Mouse (Mus musculus) thymus, adult 2 months (tissue): ENCODE results near the gene Zfp334. TPM values are rescaled to one million over a fixed set of nuclear protein-coding genes. Genes with fewer than 3 reads are reported as not detected.

Experiments used
- DNase-seq: peaks from one replicate; pipeline ENCODE4 v3.0.0; 2021
- H3K27ac ChIP-seq: fragments of 200-500 bp; 2 replicates; pipeline ENCODE4 v1.5.1; 2012; ENCODE audit warnings: low read length, control low read depth; ENCODE audit not compliant: control insufficient read depth, insufficient read depth
- H3K27me3 ChIP-seq: fragments of 200-500 bp; 2 replicates; pipeline ENCODE4 v1.6.1; 2012; ENCODE audit warnings: mild to moderate bottlenecking, low read length, moderate library complexity, mixed read lengths; ENCODE audit not compliant: control insufficient read depth, insufficient read depth
- H3K36me3 ChIP-seq: fragments of 200-500 bp; 2 replicates; pipeline ENCODE4 v1.6.1; 2012; ENCODE audit warnings: mild to moderate bottlenecking, low read length, moderate library complexity; ENCODE audit not compliant: control insufficient read depth, insufficient read depth
- H3K4me1 ChIP-seq: fragments of 200-500 bp; replicated peaks from 2 replicates; pipeline ENCODE4 v1.6.1; 2012; ENCODE audit warnings: low read length; ENCODE audit not compliant: control insufficient read depth, insufficient read depth
- H3K4me3 ChIP-seq: fragments of 200-500 bp; 2 replicates; pipeline ENCODE4 v1.5.1; 2012; ENCODE audit warnings: mild to moderate bottlenecking, low read length, control low read depth, moderate library complexity; ENCODE audit not compliant: control insufficient read depth, insufficient read depth
- CTCF ChIP-seq: fragments of 200-500 bp; IDR thresholded peaks from 2 replicates; pipeline ENCODE4 v1.5.1; 2012; ENCODE audit warnings: mild to moderate bottlenecking, control low read depth, low read length, moderate library complexity, borderline replicate concordance; ENCODE audit not compliant: control insufficient read depth, poor library complexity, insufficient read depth; ENCODE audit errors: extremely low read depth
- POLR2A ChIP-seq: fragments of 200-500 bp; IDR thresholded peaks from 2 replicates; pipeline ENCODE4 v1.6.1; 2012; ENCODE audit warnings: mild to moderate bottlenecking, low read length, control low read depth, moderate library complexity; ENCODE audit not compliant: control insufficient read depth, poor library complexity, insufficient read depth; ENCODE audit errors: extremely low read depth
- WGBS: fragments of 180-500 bp; shearing (Covaris S2); methylation state at CpG from one replicate; pipeline ENCODE4 v1.1.7; 2018; 5-methylcytosine and 5-hydroxymethylcytosine counted together
- polyA plus RNA-seq: library from polyadenylated mRNA; depleted of rRNA; stranded (reverse); fragments of >200 nt; gene quantifications from 2 replicates; pipeline ENCODE4 v1.2.3, GENCODE M21; 2012

Gene Zfp334
- polyA plus RNA-seq, 1 experiment = 0.31 TPM

DNA sequence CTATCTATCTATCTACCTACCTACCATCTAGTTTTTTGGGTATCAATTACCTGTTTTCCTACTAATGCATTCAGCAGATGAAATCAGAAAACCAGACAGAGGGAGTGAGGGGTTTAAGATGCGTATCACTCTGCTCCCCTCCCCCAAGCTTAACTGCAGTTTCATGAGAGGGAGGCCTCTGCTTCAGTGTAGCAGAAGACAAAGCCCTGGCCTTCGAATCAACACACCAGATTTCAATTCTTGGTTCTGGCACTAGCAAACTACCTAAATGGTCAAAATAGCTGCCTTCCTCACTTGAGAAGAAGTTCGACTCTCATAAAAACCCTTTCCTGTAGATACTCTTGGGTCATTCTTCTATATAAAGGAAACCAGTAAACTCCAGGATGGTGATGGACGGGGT lies 689 bp downstream of the Zfp334 start:
- TF ChIP-seq CTCF (no peak), POLR2A (no peak)
- Histone ChIP-seq H3K27me3 (no peaks in the 10 kb centered on the region; the same call in 1 of the 2 replicates), H3K4me1 (no peaks in the 10 kb centered on the region), H3K4me3 (no peak overlapping the region), H3K27ac (no peak overlapping the region), H3K36me3 (no peaks in the 10 kb centered on the region)
- 71% methylated on average over 4 of the region's 4 CpGs for WGBS
- DNase-seq = no peak

DNA sequence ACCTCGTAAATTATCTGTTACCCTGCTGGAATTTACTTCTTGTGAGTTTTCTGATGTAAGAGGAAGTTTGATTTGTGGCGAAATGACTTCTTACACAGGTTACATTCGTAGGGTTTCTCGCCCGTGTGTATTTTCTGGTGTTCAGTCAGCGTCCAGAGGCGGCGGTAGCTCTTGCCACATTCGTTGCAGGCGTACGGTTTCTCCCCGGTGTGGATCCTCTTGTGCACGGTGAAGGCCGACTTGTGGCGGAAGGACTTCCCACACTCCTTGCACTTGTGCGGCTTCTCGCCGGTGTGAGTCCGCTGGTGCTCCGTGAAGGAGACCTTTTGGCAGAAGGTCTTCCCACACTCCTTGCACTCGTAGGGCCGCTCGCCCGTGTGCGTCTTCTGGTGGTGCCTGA lies 8.0 kb downstream of the Zfp334 start:
- DNase-seq = no peak
- TF ChIP-seq POLR2A (no peak), CTCF (no peak)
- Histone ChIP-seq H3K27ac (no peak overlapping the region), H3K27me3 (no peaks in the 10 kb centered on the region), H3K4me3 (no peak overlapping the region), H3K36me3 (no peaks in the 10 kb centered on the region), H3K4me1 (no peaks in the 10 kb centered on the region)
- 98% methylated on average over 25 of the region's 25 CpGs for WGBS

DNA sequence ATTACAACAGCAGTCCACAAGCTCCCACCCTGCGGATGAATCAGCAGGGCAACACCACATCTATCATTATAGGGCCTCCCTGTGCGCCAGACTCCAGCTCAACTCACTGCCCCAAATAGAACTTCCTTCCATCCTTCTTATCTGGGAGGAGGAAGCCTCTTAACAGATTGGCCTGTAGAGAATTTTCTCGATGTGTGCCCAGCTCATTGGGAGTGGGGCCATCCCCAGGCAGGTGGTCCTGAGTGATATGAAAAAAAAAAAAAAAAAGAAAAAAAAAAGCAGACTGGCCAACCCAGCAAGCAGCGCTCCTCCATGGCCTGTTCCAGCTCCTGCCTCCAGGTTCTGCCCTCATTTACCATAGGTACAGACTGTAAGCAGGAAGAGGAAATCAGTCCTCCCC lies 12.1 kb downstream of the Zfp334 start:
- no peak overlapping the region for H3K4me3 ChIP-seq
- H3K27me3 ChIP-seq = no peaks in the 10 kb centered on the region
- H3K4me1 ChIP-seq = no peaks in the 10 kb centered on the region
- TF ChIP-seq CTCF = no peak
- TF ChIP-seq POLR2A = no peak
- no peaks in the 10 kb centered on the region for H3K36me3 ChIP-seq
- WGBS = 56% methylated on average over 4 of the region's 4 CpGs
- DNase-seq = no peak
- H3K27ac ChIP-seq = no peak overlapping the region

DNA sequence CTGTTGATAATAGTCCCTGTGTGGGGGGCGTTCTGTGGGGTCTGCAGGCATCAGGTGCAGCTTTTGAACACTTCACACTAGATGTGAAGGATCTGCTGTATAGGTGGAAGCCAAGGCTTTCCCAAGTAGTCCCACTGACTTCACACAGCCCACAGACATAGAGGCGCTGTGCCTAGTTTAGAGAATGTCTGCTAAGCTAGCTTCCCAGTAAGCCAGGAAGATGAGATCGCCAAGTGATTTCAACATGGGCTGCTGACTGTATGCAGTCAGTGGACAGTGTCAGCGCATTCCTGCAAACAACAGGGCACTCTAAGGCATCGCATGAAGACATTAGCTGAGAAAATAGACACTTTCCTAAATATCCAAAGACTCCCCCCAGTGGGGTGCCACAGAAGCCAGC lies 12.6 kb downstream of the Zfp334 start:
- Histone ChIP-seq H3K4me1 (no peaks in the 10 kb centered on the region), H3K4me3 (no peak overlapping the region), H3K27ac (no peak overlapping the region), H3K36me3 (no peaks in the 10 kb centered on the region), H3K27me3 (no peaks in the 10 kb centered on the region)
- TF ChIP-seq CTCF (no peak), POLR2A (no peak)
- DNase-seq = no peak
- WGBS = 89% methylated on average over 5 of the region's 5 CpGs

DNA sequence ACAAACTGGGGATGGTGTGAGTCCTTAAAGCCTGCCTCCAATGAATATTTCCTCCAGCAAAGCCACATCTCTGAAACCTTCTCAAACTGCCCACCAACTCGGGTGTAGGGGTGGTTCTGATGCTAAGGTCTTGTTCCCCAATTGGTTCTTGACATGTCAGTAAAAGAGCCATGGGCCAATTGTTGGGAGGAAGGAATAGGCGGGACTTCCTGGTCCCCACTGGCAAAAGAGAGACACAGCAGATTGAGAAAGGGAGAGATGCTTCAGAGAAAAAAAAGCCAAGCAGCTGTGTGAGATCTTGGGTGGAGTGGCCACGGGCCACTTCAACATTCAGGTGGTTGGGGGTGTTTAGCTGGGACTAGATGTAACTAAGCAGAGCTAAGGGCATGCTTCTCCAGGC lies 17.0 kb downstream of the Zfp334 start:
- no peak overlapping the region for H3K4me3 ChIP-seq
- 31% methylated on average over 3 of the region's 3 CpGs for WGBS
- H3K36me3 ChIP-seq = no peaks in the 10 kb centered on the region
- DNase-seq = no peak
- no peak overlapping the region for H3K27ac ChIP-seq
- peaks cover 6% of the 10 kb centered on the region for H3K27me3 ChIP-seq
- H3K4me1 ChIP-seq = 0 out of 2 replicates have a peak, but pooled peaks cover 4% of the 10 kb centered on the region
- no peak for TF ChIP-seq POLR2A
- TF ChIP-seq CTCF = no peak

DNA sequence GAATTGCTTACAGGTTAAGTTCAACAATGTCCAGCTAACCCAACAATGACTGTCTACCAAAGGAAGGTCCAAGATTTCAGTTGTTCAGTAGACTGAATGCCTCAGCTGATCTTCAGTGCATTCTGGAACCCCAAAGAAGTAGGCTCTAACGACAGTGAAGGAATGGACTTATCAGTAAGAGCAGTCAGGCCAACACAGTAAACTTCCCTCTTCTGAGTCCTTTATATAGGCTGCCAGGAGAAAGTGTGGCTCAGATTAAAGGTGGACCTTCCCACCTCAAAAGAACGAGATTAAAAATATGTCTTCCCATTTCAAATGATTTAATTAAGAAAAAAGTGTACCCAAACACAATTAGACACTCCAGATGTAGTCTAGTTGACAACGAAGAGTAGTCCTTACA lies 17.7 kb downstream of the Zfp334 start:
- WGBS = 49% methylated on average over 3 of the region's 3 CpGs
- Histone ChIP-seq H3K4me1 (0 out of 2 replicates have a peak, but pooled peaks cover 4% of the 10 kb centered on the region), H3K27me3 (peaks cover 6% of the 10 kb centered on the region), H3K36me3 (no peaks in the 10 kb centered on the region), H3K27ac (no peak overlapping the region), H3K4me3 (no peak overlapping the region)
- DNase-seq = no peak
- TF ChIP-seq CTCF (no peak), POLR2A (no peak)

DNA sequence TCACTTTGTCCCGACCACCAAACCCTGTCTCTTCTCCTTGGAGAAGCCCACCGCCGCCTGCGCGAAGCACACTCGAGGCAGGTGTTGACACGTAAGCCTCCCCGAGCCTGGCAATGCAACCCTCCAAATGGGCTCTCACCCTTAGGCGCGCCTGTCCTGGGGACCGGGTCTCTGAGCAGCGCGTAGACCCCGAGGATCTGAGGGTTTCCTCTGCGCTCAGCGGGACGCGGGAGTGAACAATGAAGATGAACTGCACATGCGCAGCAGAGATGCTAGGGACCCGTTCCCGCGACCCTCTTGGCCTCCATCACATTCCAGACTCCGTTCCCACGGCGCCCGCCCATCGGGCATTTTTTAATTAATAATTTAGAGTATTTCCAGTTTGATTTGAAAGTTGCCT lies 19.6 kb downstream of the Zfp334 start, which contains the start of gene Zfp663:
Gene Zfp663 (minus strand): TSS at position 234 of the 400 bp plus-strand sequence.
- TF ChIP-seq CTCF = no peak
- TF ChIP-seq POLR2A = no peak
- H3K27me3 ChIP-seq = peaks cover 6% of the 10 kb centered on the region
- H3K27ac ChIP-seq = no peak within 1 kb of the TSS
- H3K4me3 ChIP-seq = no peak within 1 kb of the TSS
- 0 out of 2 replicates have a peak, but pooled peaks cover 4% of the 10 kb centered on the region for H3K4me1 ChIP-seq
- no peak for DNase-seq
- no peaks in the 10 kb centered on the region for H3K36me3 ChIP-seq
- 17% methylated on average over 27 of the region's 27 CpGs for WGBS
